ENCODE assay signal across 15 mouse cellular contexts in the genomic region with DNA sequence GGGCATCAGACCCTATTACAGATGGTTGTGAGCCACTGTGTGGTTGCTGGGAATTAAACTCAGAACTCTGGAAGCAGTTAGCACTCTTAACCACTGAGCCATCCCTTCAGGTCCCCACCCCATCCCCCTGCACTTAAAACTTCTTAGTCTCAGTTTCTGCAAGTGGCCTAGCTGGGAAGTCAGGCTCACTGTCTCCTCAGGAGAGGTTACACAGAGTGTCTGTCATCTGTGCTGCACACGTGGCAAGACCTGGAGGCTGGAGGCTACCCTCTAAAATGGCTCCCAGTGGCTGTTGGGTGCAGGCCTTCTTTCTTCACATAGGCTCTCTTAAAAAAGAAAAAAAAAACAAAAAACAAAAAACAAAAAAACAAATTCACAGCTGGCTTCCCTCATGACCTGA. TPM values are rescaled to one million over a fixed set of nuclear protein-coding genes. Genes with fewer than 3 reads are reported as not detected.
A peak's percentile ranks its signal among the peaks of the same experiment; 100 is the strongest.
DNase-seq lines count a peak whose midpoint lies in the region; ATAC-seq and TF ChIP-seq lines count a peak whose summit lies in the region.
"Had no signal": no experiment of that assay in that cellular context is flagged by ENCODE, and none has a peak within 500 bp of the region (broad histone marks: within the 10 kb centered on the region; RNA-seq: fewer than 3 reads in every experiment).

No protein-coding gene starts in this region.

- peaks cover 11% of the 10 kb centered on the region for H3K4me1 ChIP-seq in heart, embryonic 12.5 days (replicated peaks)
- peaks cover 16% of the 10 kb centered on the region for H3K4me1 ChIP-seq in liver, adult 2 months (ENCODE audit: control insufficient read depth, insufficient read depth, low read length)
- H3K4me1 ChIP-seq in liver, embryonic 12.5 days = 0 out of 2 replicates have a peak, but pooled peaks cover 6% of the 10 kb centered on the region
- no peaks in the 10 kb centered on the region for H3K4me1 ChIP-seq in stomach, embryonic 14.5 days (ENCODE audit: control insufficient read depth, insufficient read depth, low read length)
- H3K4me1 ChIP-seq: limb, embryonic 15.5 days had no signal

- no peak for TF ChIP-seq POLR2A in liver, adult 2 months (IDR thresholded peaks at IDR 0.05; ENCODE audit: extremely low read depth, insufficient read depth, low read length)

- no peak for TF ChIP-seq CTCF in liver, adult 2 months (IDR thresholded peaks at IDR 0.05; ENCODE audit: low read depth, low read length)

- no peak overlapping the region for H3K4me2 ChIP-seq in heart, embryonic 12.5 days
- no peak overlapping the region for H3K4me2 ChIP-seq in liver, embryonic 12.5 days
- no peak overlapping the region for H3K4me2 ChIP-seq in stomach, embryonic 14.5 days (replicated peaks; ENCODE audit: low read depth, low read length)
- H3K4me2 ChIP-seq: hindbrain, embryonic 14.5 days; limb, embryonic 15.5 days had no signal

- H3K27ac ChIP-seq in heart, embryonic 12.5 days (ENCODE audit: poor library complexity, severe bottlenecking) = peak overlapping the region; percentile 55; the same call in 1 of the 2 replicates
- H3K27ac ChIP-seq in liver, adult 2 months (replicated peaks; ENCODE audit: insufficient read depth, low read depth, low read length) = peak overlapping the region; percentile 42; the same call in 1 of the 2 replicates
- no peak overlapping the region for H3K27ac ChIP-seq in liver, embryonic 12.5 days
- H3K27ac ChIP-seq in stomach, embryonic 14.5 days (ENCODE audit: low read length) = peak overlapping the region; percentile 68; the same call in 1 of the 2 replicates
- H3K27ac ChIP-seq: hindbrain, embryonic 14.5 days; left cerebral cortex, adult 2 months; limb, embryonic 15.5 days had no signal

- 35% methylated on average over 1 of the region's 1 CpGs for WGBS in heart, embryonic 12.5 days
- 87% methylated on average over 1 of the region's 1 CpGs for WGBS in liver, adult 2 months
- WGBS in liver, embryonic 12.5 days (ENCODE audit: insufficient replicate concordance) = 29% methylated on average over 1 of the region's 1 CpGs
- WGBS in stomach, embryonic 14.5 days = 63% methylated on average over 1 of the region's 1 CpGs

- DNase-seq in heart, postnatal 4 days = no peak
- no peak for DNase-seq in liver, adult 2 months (ENCODE audit: extremely low read depth, low read depth, low spot score)
- DNase-seq in MN1 (ENCODE audit: low spot score) = peak; percentile 48
- DNase-seq in cerebellum, postnatal 10 days = no peak
- no peak for DNase-seq in thymus, postnatal 14 days
- DNase-seq: cerebellum, postnatal 36 days; forebrain, postnatal 0 days; gastrocnemius, postnatal 14 days; thymus, adult 2 months had no signal

- no peaks in the 10 kb centered on the region; the same call in 1 of the 2 replicates for H3K36me3 ChIP-seq in heart, embryonic 12.5 days
- no peaks in the 10 kb centered on the region for H3K36me3 ChIP-seq in liver, adult 2 months (ENCODE audit: control insufficient read depth, insufficient read depth, low read length)
- no peaks in the 10 kb centered on the region for H3K36me3 ChIP-seq in liver, embryonic 12.5 days
- no peaks in the 10 kb centered on the region; the same call in 1 of the 2 replicates for H3K36me3 ChIP-seq in stomach, embryonic 14.5 days (ENCODE audit: control insufficient read depth, insufficient read depth, low read length)

- 0 out of 2 replicates have a peak, but pooled peaks have one; percentile 22 for ATAC-seq in heart, embryonic 12.5 days (ENCODE audit: insufficient number of reproducible peaks, low FRiP score)
- no peak for ATAC-seq in liver, embryonic 12.5 days
- ATAC-seq in stomach, embryonic 14.5 days (ENCODE audit: insufficient number of reproducible peaks, insufficient read depth, low FRiP score, low read depth) = no peak
- ATAC-seq: forebrain, postnatal 0 days had no signal

- H3K27me3 ChIP-seq in heart, embryonic 12.5 days (replicated peaks) = no peaks in the 10 kb centered on the region
- no peaks in the 10 kb centered on the region for H3K27me3 ChIP-seq in liver, adult 2 months (ENCODE audit: control insufficient read depth, insufficient read depth, low read length)
- H3K27me3 ChIP-seq in liver, embryonic 12.5 days (replicated peaks) = peaks cover 9% of the 10 kb centered on the region; the same call in 1 of the 2 replicates
- H3K27me3 ChIP-seq in stomach, embryonic 14.5 days (ENCODE audit: control insufficient read depth, insufficient read depth, low read length) = no peaks in the 10 kb centered on the region
- H3K27me3 ChIP-seq: limb, embryonic 15.5 days had no signal

- no peaks in the 10 kb centered on the region for H3K79me2 ChIP-seq in liver, adult 2 months (ENCODE audit: control insufficient read depth, insufficient read depth, low read length)

- no peak overlapping the region for H3K9ac ChIP-seq in heart, embryonic 12.5 days
- H3K9ac ChIP-seq in liver, adult 2 months (ENCODE audit: low read depth, low read length) = no peak overlapping the region
- H3K9ac ChIP-seq in liver, embryonic 12.5 days = no peak overlapping the region
- H3K9ac ChIP-seq in stomach, embryonic 14.5 days (replicated peaks; ENCODE audit: low read depth, low read length) = no peak overlapping the region
- H3K9ac ChIP-seq: forebrain, postnatal 0 days; hindbrain, embryonic 14.5 days; limb, embryonic 15.5 days had no signal

- H3K9me3 ChIP-seq in heart, embryonic 12.5 days (replicated peaks) = no peaks in the 10 kb centered on the region
- no peaks in the 10 kb centered on the region for H3K9me3 ChIP-seq in liver, embryonic 12.5 days (replicated peaks)
- H3K9me3 ChIP-seq in stomach, embryonic 14.5 days (ENCODE audit: control insufficient read depth, low read depth, low read length) = no peaks in the 10 kb centered on the region
- H3K9me3 ChIP-seq: limb, embryonic 15.5 days had no signal

- no peak overlapping the region for H3K4me3 ChIP-seq in heart, embryonic 12.5 days
- no peak overlapping the region for H3K4me3 ChIP-seq in liver, adult 2 months (ENCODE audit: insufficient read depth, low read depth, low read length)
- no peak overlapping the region for H3K4me3 ChIP-seq in liver, embryonic 12.5 days
- no peak overlapping the region for H3K4me3 ChIP-seq in stomach, embryonic 14.5 days (ENCODE audit: low read depth, low read length)
- H3K4me3 ChIP-seq: left cerebral cortex, adult 2 months; limb, embryonic 15.5 days had no signal

RNA-seq across cellular contexts. Expression of a gene that starts 24.7 kb away (rescaled TPM):
- 2,193 and 2,206 TPM in 2 replicates for polyA plus RNA-seq in heart, embryonic 12.5 days (2016; fragmentation: Nextera tagmentation; extraction: Ambion mirVana)
- total RNA-seq in heart, postnatal 4 days (2021) = 1,000 to 10,000 TPM; 1,168 to 1,187 TPM
- 1,567 and 2,371 TPM in 2 replicates for total RNA-seq in liver, adult 2 months (2014; rRNA removed)
- polyA plus RNA-seq in liver, adult 2 months (2012; rRNA removed) = 1,896 and 1,951 TPM in 2 replicates
- polyA plus RNA-seq in liver, embryonic 12.5 days (2016; fragmentation: Nextera tagmentation; extraction: Ambion mirVana) = 2,428 and 2,723 TPM in 2 replicates
- polyA plus RNA-seq in stomach, embryonic 14.5 days (2014; fragmentation: Nextera tagmentation; extraction: Ambion mirVana) = 2,119 and 2,394 TPM in 2 replicates
